In genomic region chrX:161971131-161971530, GRCm38 (mm10) we compare ENCODE assay signal across 18 mouse cellular contexts.
"Had no signal": no experiment of that assay in that cellular context is flagged by ENCODE, and none has a peak within 500 bp of the region (broad histone marks: within the 10 kb centered on the region; RNA-seq: fewer than 3 reads in every experiment).

No protein-coding gene starts in this region.

- H3K36me3 ChIP-seq: lung, embryonic 15.5 days; neural tube, embryonic 12.5 days; stomach, embryonic 15.5 days had no signal

- H3K9me3 ChIP-seq: lung, embryonic 15.5 days; megakaryocyte, embryonic 14.5 days; neural tube, embryonic 12.5 days; stomach, embryonic 15.5 days had no signal

- H3K4me2 ChIP-seq: lung, embryonic 15.5 days; midbrain, embryonic 11.5 days; neural tube, embryonic 12.5 days; stomach, embryonic 15.5 days had no signal

- DNase-seq: liver, postnatal 0 days; lung, adult 2 months; lung, postnatal 14 days; lung, postnatal 36 days; midbrain, embryonic 14.5 days; right cerebral cortex, postnatal 14 days; thymus, adult 2 months; thymus, postnatal 25 days; thymus, postnatal 4 days had no signal

- ATAC-seq: liver, postnatal 0 days; lung, postnatal 0 days; midbrain, embryonic 16.5 days had no signal

- H3K4me1 ChIP-seq: lung, embryonic 15.5 days; neural tube, embryonic 12.5 days; stomach, embryonic 15.5 days had no signal

- H3K4me3 ChIP-seq: lung, embryonic 15.5 days; megakaryocyte, embryonic 14.5 days; neural tube, embryonic 12.5 days; stomach, embryonic 15.5 days had no signal

- H3K9ac ChIP-seq: liver, postnatal 0 days; lung, embryonic 15.5 days; neural tube, embryonic 12.5 days; stomach, embryonic 15.5 days had no signal

- H3K27me3 ChIP-seq: stomach, embryonic 15.5 days had no signal

- H3K27ac ChIP-seq: lung, embryonic 15.5 days; macrophage; neural tube, embryonic 12.5 days; stomach, embryonic 15.5 days; stomach, postnatal 0 days had no signal
